9 mouse cellular contexts compared by ENCODE assay signal in the genomic region with DNA sequence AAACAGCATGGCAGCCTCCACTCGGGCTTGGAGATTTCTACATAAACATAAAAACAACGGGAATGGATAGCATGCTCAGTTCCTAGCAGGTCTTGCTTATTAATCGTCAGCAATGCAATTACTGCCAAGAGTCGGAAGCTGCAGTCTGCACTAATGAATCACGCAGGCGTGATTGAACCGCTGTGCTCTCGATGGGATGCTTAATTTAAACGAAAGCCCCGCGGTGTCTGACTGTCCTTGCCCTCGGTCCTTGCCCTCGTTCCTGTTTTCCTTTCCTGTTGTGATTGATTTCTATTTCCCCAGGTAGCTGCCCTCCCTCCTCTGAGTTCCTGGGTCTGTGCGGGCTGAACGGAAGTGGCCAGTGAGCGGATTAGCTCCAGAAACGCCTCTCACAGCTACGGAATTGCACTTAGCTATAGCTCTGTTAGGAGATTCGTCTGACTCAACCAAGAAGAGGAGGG. TPM values are rescaled to one million over a fixed set of nuclear protein-coding genes. Genes with fewer than 3 reads are reported as not detected.
DNase-seq lines count a peak whose midpoint lies in the region; ATAC-seq and TF ChIP-seq lines count a peak whose summit lies in the region.
"Had no signal": no experiment of that assay in that cellular context is flagged by ENCODE, and none has a peak within 500 bp of the region (broad histone marks: within the 10 kb centered on the region; RNA-seq: fewer than 3 reads in every experiment).

No protein-coding gene starts in this region.

- H3K4me1 ChIP-seq in heart, adult 2 months (ENCODE audit: control insufficient read depth, insufficient read depth, low read length): no peaks in the 10 kb centered on the region
- no peaks in the 10 kb centered on the region for H3K4me1 ChIP-seq in testis, adult 2 months (ENCODE audit: control insufficient read depth, insufficient read depth, low read length)
- peaks cover 5% of the 10 kb centered on the region; the same call in 1 of the 2 replicates for H3K4me1 ChIP-seq in intestine, embryonic 14.5 days (replicated peaks; ENCODE audit: control insufficient read depth, insufficient read depth, low read length)
- peaks cover 13% of the 10 kb centered on the region for H3K4me1 ChIP-seq in neural tube, embryonic 13.5 days (replicated peaks)

- H3K27ac ChIP-seq in heart, adult 2 months: no peak overlapping the region
- H3K27ac ChIP-seq in testis, adult 2 months (ENCODE audit: control insufficient read depth, insufficient read depth, low read depth, low read length): no peak overlapping the region
- peak overlapping the region; percentile 70 for H3K27ac ChIP-seq in intestine, embryonic 14.5 days (ENCODE audit: low read depth)
- H3K27ac ChIP-seq in neural tube, embryonic 13.5 days (replicated peaks): peak overlapping the region; percentile 72

- no peaks in the 10 kb centered on the region for H3K36me3 ChIP-seq in heart, adult 2 months (ENCODE audit: control insufficient read depth, insufficient read depth, low read length)
- no peaks in the 10 kb centered on the region for H3K36me3 ChIP-seq in testis, adult 2 months (ENCODE audit: control insufficient read depth, insufficient read depth, low read length)
- H3K36me3 ChIP-seq in intestine, embryonic 14.5 days (ENCODE audit: control insufficient read depth, insufficient read depth, low read length): no peaks in the 10 kb centered on the region
- H3K36me3 ChIP-seq in neural tube, embryonic 13.5 days: no peaks in the 10 kb centered on the region

- no peak overlapping the region for H3K9ac ChIP-seq in heart, adult 2 months (ENCODE audit: low read depth, low read length)
- no peak overlapping the region for H3K9ac ChIP-seq in intestine, embryonic 14.5 days (ENCODE audit: low read length)
- peak overlapping the region; percentile 54 for H3K9ac ChIP-seq in neural tube, embryonic 13.5 days

- no peak for TF ChIP-seq POLR2A in heart, adult 2 months (IDR thresholded peaks at IDR 0.05; ENCODE audit: insufficient read depth, low read depth, low read length)
- TF ChIP-seq POLR2A in testis, adult 2 months (IDR thresholded peaks at IDR 0.05; ENCODE audit: control insufficient read depth, low read depth, low read length): no peak

- H3K27me3 ChIP-seq in heart, adult 2 months (ENCODE audit: control insufficient read depth, insufficient read depth, low read length): no peaks in the 10 kb centered on the region
- H3K27me3 ChIP-seq in testis, adult 2 months (ENCODE audit: control insufficient read depth, insufficient read depth, low read length): no peaks in the 10 kb centered on the region
- no peaks in the 10 kb centered on the region for H3K27me3 ChIP-seq in intestine, embryonic 14.5 days (replicated peaks; ENCODE audit: control insufficient read depth, insufficient read depth, low read length)
- no peaks in the 10 kb centered on the region for H3K27me3 ChIP-seq in neural tube, embryonic 13.5 days

- intact Hi-C loops in heart, adult 2 months (cut with DNase I): no loop called here
- intact Hi-C loops in heart, postnatal 14 days (cut with DNase I): no loop called here

- DNase-seq in heart, adult 2 months: no peak
- no peak for DNase-seq in heart, postnatal 14 days
- DNase-seq in testis, postnatal 10 days (ENCODE audit: low spot score): no peak
- peak; percentile 55 for DNase-seq in intestine, embryonic 14.5 days (ENCODE audit: low spot score)
- DNase-seq in gastrocnemius, adult 8-10 months (ENCODE audit: low spot score in 2 of 2): no peak
- DNase-seq in lung, adult 18-20 months: no peak

- peak overlapping the region; percentile 24; the same call in 1 of the 2 replicates for H3K4me3 ChIP-seq in heart, adult 2 months
- peak overlapping the region; percentile 40; the same call in 1 of the 2 replicates for H3K4me3 ChIP-seq in testis, adult 2 months (ENCODE audit: control insufficient read depth, low read depth, low read length)
- peak overlapping the region; percentile 22 for H3K4me3 ChIP-seq in intestine, embryonic 14.5 days (ENCODE audit: low read depth, low read length)
- peak overlapping the region; percentile 33 for H3K4me3 ChIP-seq in neural tube, embryonic 13.5 days

- no peak for TF ChIP-seq EP300 in heart, adult 2 months (IDR thresholded peaks at IDR 0.05; ENCODE audit: insufficient read depth, low read depth, low read length)

- no peak for TF ChIP-seq CTCF in heart, adult 2 months (IDR thresholded peaks at IDR 0.05)
- no peak for TF ChIP-seq CTCF in testis, adult 2 months (IDR thresholded peaks at IDR 0.05; ENCODE audit: control insufficient read depth, insufficient read depth, insufficient replicate concordance, low read depth, low read length)

- ATAC-seq in intestine, embryonic 14.5 days (replicated peaks; ENCODE audit: low FRiP score, low TSS enrichment, low read depth): no peak
- peak; percentile 80 for ATAC-seq in neural tube, embryonic 13.5 days (ENCODE audit: low read depth)

- H3K9me3 ChIP-seq in intestine, embryonic 14.5 days (ENCODE audit: control insufficient read depth, low read length): no peaks in the 10 kb centered on the region
- no peaks in the 10 kb centered on the region for H3K9me3 ChIP-seq in neural tube, embryonic 13.5 days

- 25% methylated on average over 19 of the region's 19 CpGs for WGBS in heart, adult 2 months
- 19% methylated on average over 19 of the region's 19 CpGs for WGBS in intestine, embryonic 14.5 days
- 18% methylated on average over 19 of the region's 19 CpGs for WGBS in neural tube, embryonic 13.5 days

- no peaks in the 10 kb centered on the region for H3K79me2 ChIP-seq in heart, adult 2 months (replicated peaks; ENCODE audit: control insufficient read depth, insufficient read depth, low read length)

- H3K4me2 ChIP-seq in intestine, embryonic 14.5 days (ENCODE audit: low read length): peak overlapping the region; percentile 51
- H3K4me2 ChIP-seq in neural tube, embryonic 13.5 days: peak overlapping the region; percentile 54

RNA-seq across cellular contexts. Expression of a gene that starts 38.4 kb away (rescaled TPM):
- total RNA-seq in heart, adult 2 months (2021): not detected
- polyA plus RNA-seq in heart, adult 2 months (2012; rRNA removed): not detected in 2 replicates
- total RNA-seq in heart, postnatal 14 days (2021): not detected
- not detected in 2 replicates for polyA plus RNA-seq in testis, adult 2 months (2012; rRNA removed)
- 0.49 and 0.71 TPM in 2 replicates for polyA plus RNA-seq in intestine, embryonic 14.5 days (2014; fragmentation: Nextera tagmentation; extraction: Ambion mirVana)
- 0.13 TPM in 1 of 2 replicates, not detected in the other for polyA plus RNA-seq in neural tube, embryonic 13.5 days (2015; fragmentation: Nextera tagmentation; extraction: Ambion mirVana)
- total RNA-seq in gastrocnemius, adult 8-10 months (2022): not detected
- total RNA-seq: hematopoietic stem cell, adult 5-6 weeks had no signal

RNA-seq across cellular contexts. Expression of a gene that starts 39.0 kb away (rescaled TPM):
- 1 to 10 TPM; 4.5 to 4.6 TPM for total RNA-seq in heart, adult 2 months (2021)
- polyA plus RNA-seq in heart, adult 2 months (2012; rRNA removed): 9.3 and 15.3 TPM in 2 replicates
- 1 to 10 TPM; 5.9 to 8.3 TPM for total RNA-seq in heart, postnatal 14 days (2021)
- polyA plus RNA-seq in testis, adult 2 months (2012; rRNA removed): 2.0 and 2.9 TPM in 2 replicates
- 25.0 and 27.9 TPM in 2 replicates for polyA plus RNA-seq in intestine, embryonic 14.5 days (2014; fragmentation: Nextera tagmentation; extraction: Ambion mirVana)
- polyA plus RNA-seq in neural tube, embryonic 13.5 days (2015; fragmentation: Nextera tagmentation; extraction: Ambion mirVana): 6.4 and 9.8 TPM in 2 replicates
- 1 to 10 TPM in 3 of 4 experiments, under 1 TPM in 1; 0.92 to 1.8 (median 1.4) TPM for total RNA-seq in gastrocnemius, adult 8-10 months (2022)

Comparison
In these comparisons a context has a peak if more than half of its experiments do, and no peak if none do; other contexts are left out.
1. H3K27ac ChIP-seq: peak in intestine, embryonic 14.5 days (single experiment) and neural tube, embryonic 13.5 days (single experiment); none in heart, adult 2 months (single experiment) and testis, adult 2 months (single experiment).
2. Peak in every context shown above with its lines, with median percentiles within 50 percentile points of each other: H3K4me3 ChIP-seq.